Mouse (Mus musculus) kidney, adult 9 months (tissue): Measurements from ENCODE around the gene Rnf157.

Source experiments
- DNase-seq: peaks from one replicate; pipeline ENCODE4 v3.0.0; 2022

Gene Rnf157

DNA sequence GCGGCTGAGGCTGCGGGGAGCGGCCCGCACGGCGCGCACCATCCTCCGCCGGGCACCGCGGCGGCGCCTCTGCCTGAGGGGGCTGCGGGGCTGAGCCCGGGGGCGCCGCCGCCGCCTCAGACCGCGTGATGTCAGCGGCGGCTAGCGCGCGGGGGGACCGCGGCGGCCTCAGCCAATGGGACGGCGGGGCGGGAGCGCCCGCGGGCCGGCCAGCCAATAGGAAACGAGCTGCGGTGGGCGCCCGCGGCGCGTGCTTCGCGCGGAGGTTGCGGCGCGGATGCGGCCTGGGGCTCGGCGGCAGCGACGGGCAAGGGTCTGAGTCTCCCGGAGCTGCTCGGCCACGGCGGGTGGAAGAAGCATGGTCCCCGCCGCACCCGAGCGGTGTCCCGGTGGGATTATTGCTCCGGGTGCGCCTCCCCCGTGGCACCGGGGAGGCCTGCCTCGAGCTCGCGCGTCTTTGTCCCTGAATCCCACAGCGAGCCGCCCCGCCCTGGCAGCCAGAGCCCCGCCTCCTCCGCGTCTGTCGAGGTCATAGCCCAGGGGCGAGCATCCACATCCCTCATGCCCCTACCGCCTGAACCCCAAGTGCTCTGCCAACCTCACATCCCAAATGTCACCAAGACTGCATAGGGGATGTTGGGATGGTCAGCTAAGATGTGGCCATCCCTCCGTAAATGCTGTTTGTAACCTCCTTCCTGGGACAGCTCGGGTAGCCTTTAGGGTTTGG is at the start of gene Rnf157:
Rnf157 (minus strand) TSS at position 129 of the 727 bp plus-strand sequence.
- DNase-seq = peak; percentile 60

DNA sequence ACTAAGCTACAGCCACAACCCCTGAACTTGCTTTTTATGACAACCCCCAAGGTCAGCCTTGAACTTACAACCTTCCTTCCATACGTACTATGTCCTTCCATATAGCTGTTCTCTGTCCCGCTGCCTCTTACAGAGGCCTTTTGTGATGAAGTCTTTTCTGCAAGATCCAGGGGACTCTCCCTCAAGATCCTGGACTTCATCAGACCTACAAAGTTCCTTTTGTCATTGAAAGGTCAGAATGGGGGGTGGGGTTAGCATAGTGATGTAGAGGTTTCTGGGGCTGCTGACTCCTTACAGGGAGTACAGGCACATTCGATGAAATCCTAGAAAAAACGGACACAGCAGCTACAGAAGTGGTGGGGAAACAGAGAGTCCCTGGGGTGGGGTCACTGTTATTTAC is 47.0 kb upstream of the Rnf157 start:
- no peak for DNase-seq

DNA sequence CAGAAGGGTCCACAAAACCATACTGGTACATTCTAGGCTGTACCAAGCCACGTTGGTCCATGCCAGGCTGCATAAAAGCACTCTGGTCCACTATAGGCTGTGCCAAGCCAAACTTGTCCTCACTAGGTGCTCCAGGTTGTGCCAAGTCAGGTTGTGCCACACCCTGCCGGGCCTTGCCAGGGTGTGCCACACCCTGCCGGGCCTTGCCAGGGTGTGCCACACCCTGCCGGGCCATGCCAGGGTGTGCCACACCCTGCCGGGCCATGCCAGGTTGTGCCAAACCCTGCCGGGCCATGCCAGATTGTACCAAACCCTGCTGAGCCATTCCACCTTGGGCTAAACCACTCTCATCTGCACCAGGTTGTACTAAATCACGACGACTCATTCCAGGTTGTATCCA is 43.4 kb upstream of the Rnf157 start:
- DNase-seq = no peak

DNA sequence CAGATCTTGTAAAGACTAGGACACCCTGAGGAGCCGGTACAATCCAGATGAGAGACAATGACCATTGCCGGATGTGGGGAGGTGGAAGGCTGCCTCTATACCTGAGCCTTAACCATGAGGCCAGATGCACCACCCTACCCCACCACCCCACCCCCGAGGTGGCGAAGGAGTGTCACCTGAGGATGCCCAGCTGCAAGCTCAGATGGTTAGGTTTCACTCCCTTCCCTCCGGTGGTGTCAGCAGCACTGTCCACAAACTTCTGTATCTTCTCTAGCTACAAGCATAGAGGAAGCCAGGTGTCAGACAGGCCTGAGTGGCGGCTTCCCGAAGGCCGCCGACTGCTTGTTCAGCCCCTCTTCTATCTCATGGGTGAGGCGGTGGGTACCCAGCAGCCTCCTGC is 41.1 kb upstream of the Rnf157 start:
- no peak for DNase-seq

DNA sequence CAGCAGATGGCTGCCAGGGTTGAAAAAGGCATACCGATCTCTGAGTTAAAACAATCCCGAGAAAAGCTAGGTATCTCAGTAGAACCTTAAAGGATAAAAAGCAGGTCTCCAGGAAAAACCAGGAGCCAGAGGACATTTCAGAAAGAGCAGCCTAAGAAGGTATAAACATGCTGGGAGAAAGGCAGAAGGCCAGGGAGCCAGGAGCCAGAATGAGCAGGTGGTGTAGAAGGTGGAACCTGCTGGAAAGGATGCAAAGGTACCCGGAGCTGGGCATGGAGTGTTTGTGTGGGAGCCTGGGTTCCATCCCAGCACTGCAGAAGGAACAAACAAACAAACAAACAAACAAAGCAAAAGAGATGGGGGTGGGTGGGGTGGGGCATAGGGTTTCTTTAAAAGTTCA is 36.5 kb upstream of the Rnf157 start:
- no peak for DNase-seq

DNA sequence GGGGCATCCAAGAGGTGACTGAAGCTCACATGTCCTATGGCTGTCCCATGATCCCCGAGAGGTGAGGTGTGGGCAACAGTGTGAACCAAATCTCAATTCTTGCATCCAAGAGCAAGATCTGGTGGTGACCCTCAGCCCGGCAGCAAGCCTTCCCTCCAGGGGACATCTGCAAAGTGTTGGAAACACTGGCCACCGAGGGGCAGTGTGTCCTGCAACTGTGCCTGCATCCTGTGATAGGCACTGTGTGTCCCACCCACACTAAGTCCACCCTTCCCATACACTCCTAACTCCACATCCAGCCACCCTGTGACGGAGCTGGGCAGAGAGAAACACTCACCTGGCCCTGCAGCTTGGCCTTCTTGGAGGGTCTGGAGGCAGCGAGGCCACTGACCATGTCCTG is 35.0 kb upstream of the Rnf157 start:
- no peak for DNase-seq

DNA sequence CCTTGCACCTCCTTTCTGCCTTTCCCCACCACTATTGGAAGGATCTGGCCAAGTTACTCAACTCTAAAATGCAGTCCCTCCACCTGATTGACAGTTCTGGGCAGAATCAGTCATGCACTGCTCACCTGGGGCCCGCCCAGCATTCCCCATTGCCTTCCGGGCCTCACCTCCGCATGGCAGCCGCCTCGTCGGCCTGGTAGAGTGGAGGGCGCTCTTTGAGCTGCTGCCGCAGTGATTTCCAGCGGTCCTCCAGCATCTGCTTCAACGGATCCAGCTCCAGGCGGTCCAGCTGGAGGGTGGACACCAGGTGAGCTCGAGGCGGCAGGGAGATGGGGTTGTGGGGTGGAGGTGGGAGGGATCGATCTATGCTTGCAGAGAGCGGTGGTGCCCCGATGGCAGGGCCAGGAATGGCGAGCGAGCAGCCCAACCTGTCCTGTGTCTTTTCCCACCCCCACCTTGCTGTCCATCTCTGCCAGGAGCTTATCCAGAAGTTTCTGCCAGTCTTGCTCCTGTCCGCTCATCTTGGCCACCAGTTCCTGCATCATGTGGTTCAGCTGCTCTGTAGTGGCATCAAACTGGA is 33.6 kb upstream of the Rnf157 start:
- DNase-seq = no peak

DNA sequence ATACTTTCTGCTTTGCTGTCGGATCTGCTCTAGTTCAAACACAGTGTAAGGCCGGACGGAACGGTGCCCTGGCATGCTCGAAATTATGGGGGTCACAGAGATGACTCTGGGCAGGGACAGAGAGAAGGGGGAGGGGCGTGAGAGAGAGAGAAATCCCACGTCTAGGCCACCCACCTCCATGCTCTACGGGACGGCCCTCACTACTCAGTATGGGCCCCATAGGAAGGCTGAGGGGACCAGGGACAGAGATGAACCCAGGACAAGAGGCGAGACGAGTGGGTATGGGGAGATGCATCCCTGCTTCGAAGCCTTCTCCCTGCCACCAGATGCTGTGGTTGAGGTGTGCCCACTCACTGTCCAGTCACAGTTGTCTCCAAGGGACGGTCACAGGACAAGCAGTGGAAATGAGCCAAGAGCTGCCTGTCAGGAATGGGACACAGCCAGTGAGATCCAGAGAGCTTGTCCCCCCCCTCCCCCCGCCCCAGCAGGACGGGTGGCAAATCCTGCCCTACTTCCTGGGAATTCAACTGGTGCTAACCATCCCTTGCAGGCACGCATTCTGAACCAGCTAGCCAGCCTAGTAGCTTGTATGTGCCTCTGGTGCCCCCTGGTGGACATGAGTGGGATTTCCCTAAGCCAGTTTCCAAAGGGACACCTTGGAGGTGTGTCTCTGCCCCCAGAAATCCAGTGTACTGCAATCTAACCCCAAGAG is 32.9 kb upstream of the Rnf157 start:
- peak; percentile 95 for DNase-seq

DNA sequence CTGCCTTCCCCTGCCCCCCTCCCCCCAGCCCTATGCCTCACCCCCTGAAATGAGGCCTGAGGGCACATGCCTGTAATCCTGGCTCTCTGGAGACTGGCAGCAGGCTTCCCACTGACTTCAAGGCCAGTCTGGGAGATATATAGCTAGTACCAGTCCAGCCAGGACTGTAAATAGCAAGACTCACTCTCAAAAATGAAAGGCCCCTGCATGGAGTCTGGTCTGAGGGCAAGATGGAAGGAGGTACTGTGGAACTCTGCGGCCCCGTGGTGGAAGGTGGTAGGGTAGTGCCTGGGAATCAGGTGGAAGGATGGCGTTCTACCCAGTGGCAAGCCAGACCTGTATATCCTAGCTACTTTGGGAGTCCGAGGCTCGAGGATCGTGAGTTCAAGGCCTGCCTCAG is 31.1 kb upstream of the Rnf157 start:
- no peak for DNase-seq

DNA sequence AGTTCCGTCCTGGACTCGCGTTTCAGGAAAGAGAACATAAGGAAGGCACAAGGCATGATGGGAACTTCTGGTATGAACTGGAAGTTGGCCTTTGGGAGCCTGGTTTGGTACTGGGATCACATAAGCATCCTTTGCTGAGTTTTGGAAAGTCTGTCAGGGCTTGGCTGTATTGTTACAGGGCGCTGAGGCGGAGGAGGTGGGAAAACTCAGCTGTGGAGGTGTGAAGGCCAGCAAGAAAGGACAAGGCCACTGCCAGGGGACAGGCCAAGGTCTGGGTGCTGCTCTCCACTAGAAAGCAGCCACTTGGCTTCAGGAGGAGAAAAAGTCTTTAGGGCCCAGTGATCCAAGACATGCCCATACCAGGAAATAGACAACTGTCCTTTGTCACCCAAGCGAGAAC is 30.5 kb upstream of the Rnf157 start:
- no peak for DNase-seq

DNA sequence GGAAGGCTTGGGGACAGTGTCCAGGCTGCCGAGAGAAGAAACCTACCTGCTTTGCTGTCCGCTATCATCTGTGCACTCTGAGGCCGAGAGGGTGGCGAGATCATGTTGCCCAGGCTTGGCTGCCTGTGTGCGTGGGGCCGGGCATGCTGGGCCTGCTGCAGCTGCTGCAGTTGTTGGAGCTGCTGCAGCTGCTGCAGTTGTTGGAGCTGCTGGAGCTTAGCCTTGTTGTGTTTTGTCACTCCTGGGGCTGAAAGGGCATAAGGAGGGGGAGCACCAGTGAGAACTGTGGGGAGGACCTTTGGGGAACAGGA is 30.0 kb upstream of the Rnf157 start:
- no peak for DNase-seq

DNA sequence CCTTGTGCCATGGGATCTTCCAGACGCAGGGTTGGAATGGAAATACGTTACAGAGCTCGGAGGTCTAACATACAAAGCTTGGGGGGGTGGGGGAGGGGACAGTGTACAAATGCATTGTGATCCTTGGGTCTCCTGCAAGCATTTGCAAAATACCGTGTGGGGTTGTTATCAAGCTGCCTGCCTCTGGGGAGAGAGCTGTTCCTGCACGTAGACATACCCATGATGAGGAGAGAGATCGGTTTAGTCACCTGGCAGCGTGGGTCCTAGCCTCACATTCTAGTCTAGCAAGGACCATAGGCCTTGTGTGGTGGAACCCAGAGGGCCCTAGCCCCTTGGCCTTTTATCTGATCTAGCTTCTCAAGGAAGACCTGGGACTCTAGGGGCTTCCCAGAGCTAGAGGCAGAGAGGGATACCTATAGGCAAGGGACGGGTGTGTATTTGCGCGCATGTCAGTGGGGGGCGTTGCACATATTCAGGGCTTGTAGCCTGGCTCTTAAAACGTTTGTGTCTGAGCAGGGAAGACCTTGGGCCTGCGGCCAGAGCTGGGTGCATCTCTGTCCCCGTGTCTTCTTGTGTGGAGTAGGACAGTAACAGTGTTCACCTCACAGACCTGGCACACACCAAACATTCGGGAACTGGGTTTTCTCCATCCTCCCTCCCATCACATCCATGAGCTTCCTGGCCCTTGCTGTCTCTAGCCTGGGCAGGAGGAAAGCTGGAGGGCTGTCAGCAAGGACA is 29.5 kb upstream of the Rnf157 start:
- DNase-seq = no peak

DNA sequence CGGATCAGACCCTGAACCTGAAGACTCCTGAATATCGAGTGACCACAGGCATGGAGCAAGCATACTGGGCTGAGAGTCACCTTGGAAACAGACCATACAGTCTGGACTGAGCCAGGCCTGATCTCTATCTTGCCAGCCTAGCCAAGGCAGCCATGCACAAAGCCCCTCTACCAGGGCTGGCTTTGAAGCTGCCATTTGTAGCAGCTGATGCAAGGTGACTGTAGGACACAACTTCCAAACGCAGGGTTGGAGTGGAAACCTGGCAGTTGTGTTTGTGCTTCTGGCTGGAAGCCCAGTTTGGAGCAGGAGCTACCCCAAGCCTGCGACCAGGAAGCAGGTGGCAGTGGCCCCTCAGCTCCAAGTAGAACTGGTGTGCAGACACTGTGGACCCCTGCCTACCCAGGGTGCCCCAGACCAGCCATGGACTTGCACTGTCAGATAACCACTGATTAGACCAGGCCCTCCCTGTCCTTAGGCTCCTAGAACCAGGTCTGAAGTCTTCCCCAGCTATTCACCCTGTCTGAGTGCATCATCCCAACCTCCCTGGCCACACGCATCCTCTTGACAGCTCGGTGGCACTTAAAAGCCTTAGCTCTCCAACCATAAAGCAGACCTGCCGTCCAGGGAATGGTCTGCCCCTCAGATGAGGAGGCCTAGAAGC is 27.7 kb upstream of the Rnf157 start:
- peak; percentile 33 for DNase-seq

DNA sequence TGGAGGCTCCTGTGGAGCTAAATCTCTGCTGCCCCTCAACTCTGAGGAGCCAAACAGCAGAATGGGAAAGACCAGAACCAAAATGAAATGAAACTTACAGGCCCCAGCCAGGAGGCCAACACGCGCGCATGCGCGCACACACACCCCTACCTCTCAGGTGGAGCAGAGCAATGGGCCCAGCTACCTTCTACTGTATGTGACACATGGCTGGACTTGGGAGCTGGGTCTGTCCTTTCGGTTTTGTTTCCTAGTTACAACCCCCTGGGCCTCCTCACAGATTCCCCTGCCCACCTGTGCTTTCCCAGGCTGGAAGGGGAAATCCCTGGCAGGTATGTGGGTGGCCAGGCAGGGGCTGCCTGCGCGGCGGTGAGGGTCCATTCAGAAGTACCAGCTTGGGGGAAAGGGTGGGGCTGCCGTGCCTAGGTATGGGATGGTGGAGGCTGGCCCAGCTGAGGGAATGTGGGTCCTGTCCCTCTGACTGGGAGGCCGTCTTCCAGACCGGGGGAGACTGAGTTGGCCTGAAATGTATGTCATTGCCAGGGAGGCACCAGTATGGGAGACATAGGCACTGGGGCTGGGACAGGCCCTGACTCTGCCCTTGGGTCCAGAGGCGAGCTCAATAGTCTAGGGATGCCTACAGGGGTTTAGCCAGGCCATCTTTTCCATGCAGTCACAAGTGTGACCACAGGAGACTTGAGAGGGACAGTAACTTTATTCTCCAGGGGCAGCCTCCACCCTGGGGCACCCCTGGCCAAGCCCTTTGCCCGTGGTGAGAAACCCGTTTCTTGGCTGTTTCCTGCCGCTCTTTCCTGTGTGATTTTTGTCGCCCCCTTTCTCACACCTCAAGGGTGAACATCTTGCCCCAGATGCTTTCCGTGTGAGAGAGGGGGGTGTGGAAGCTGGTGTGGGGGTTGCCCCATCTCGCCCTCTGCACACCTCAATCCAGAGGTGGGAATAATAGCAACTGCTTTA is 26.7 kb upstream of the Rnf157 start:
- DNase-seq = peak; percentile 18

DNA sequence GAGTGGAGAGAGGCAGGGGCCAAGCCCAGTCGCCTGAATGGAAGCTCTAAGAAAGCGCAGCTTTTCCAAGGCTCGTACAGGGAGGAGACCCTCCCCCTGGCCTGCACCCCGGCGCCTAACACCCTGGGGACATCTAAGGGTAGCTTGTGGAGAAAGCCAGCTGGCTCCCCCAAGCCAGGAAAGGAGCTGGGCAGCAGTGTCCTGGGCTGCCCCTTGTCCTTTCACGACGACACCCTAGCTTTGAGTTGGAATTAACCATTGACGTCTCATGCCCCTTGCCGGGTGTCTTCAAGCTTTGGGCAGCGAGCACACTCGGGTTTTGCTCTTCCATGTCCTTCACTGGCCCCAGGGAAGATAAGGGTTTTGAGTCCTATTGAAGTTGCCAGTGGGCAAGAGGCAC is 24.7 kb upstream of the Rnf157 start:
- DNase-seq = no peak

DNA sequence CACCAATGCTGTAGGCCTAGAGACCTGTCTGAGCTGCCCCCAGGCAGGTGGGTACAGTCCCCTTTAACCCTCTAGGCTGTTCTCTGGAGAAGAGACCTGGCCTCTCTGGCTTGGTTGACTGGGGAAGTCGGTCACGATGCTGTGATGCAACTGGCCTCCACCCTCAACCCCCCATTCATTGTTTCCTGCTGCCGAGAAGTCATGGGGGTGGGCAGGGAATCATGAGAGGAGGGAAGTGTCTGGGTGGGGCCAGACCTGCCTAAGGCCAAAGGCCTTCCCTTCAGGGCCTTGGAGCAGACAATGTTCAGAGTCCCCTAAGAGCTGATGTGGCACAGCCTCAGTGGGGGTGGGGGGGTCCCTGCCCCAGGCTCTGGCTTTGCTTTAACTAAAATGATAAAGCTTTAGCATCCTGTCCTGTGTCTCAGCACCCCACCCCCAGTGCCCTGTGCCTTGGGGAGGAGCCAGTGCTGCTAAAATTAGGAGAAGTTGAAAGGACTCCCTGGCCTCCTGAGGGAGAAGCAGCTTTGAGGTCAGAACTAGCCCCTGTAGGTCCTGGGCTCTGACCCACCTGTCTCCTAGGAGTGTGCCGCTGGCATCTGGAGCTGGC is 24.0 kb upstream of the Rnf157 start:
- DNase-seq = peak; percentile 66

DNA sequence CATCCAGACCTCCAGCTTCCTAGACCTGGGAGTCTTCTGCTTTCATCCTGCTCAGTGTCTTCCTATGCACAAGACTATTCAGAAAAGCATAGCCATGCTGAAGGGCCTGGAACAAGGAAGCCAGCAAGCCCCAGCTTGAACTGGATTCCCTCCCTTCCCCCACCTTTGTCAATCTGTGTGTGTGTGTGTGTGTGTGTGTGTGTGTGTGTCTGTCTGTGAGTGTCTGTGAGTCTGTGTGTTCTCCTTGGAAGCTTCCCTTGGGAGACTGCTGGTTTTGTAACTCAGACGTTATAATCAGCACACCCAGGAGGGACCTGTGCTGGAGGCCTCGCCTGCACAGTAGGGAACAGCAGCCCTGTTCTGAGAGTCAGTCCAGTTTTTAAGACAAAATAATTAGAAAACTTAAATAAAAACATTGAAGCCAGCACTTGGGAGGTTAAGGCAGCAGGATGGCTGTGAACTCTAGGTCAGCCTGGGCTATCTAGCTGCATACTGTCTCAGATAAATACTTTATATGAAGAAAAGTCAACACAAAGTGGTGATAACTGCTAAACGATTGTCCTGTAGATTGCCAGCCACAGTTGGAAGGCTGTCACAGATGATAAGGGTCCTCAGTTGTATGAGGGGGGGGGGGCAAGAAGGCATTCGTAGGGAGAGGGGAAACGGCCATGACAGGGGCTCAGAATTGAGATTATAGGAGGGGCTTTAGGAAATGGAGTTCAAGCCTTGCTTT is 23.3 kb upstream of the Rnf157 start:
- DNase-seq = no peak

DNA sequence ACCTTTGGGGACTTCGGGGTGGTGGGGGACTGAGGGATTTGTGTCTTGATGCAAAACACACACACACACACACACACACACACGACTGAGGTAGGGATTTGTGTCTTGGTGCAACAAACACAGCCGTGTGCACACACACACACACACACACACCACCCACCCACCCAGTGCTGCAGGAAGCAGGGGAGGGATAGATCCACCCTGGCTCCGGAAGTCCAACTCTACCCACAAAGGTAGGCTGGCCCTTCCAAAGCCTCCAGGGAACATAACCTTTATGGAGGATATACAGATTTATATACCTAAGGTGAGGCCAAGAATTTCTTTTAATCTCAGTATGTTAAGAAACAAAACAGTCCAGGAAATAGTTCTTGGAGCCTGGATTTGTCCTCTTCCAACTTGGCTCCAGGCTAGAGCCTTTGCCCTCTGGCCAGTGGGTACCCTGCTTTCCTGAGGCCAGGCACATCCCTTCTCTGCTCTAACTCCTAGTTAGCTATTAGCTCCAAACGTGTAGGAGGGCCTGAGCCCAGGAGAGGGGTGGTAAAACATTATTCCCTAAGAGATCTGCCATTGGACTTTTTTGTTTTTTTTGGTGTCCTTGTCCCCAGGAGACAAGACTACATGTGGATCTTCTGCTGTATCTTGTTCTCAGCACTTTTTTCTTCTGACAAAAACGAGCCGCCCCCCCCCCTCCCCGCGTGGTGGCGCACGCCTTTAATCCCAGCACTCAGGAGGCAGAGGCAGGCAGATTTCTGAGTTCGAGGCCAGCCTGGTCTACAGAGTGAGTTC is 22.3 kb upstream of the Rnf157 start:
- DNase-seq = peak; percentile 88

DNA sequence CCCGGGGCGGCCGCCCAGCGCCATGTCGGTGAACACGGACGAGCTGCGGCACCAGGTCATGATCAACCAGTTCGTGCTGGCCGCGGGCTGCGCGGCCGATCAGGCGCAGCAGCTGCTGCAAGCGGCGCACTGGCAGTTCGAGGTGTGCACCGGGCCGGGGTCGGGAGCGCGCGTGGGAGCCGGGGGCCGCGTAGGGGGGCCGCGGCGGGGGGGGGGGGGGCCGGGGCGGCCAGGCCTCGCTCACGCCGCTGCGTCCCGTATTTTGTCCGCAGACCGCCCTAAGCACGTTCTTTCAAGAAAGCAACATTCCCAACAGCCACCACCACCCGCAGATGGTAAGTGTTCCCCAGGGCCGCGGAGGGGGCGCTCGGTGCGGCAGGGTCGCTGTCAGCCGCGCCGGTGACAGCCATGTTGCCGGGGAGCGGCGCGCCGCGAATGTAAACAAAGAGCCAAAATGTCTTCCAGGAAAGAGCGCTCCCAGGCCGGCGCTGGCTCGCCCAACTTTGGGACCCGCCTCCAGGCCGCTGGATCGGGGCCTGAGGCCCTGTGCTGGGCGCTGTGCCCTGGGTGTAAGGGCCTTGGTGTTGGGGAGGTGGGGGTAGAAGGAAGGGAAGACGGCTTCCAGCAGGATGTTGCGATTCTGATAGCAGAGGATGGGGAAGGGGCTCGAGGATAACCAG is 21.6 kb upstream of the Rnf157 start:
- DNase-seq = peak; percentile 63
